Mouse (Mus musculus) MEL (cell line): Measurements from ENCODE around the gene Lamp1. TPM values are rescaled to one million over a fixed set of nuclear protein-coding genes. Genes with fewer than 3 reads are reported as not detected.
A peak's percentile ranks its signal among the peaks of the same experiment; 100 is the strongest.

Source experiments
- DNase-seq: peaks from one replicate; pipeline ENCODE4 v3.0.0; 2011; ENCODE audit warnings: low read depth, low spot score
- H3K27ac ChIP-seq: 2 replicates; pipeline ENCODE4 v1.5.1; 2012; ENCODE audit warnings: low read depth, mild to moderate bottlenecking, control low read depth, low read length, moderate library complexity; ENCODE audit not compliant: control insufficient read depth
- H3K27me3 ChIP-seq, 2 experiments: fragments of 150-350 bp in 1 of 2; sonication (generic) in 1 of 2; 2 replicates each; pipeline ENCODE4 v1.6.1; 2012; ENCODE audit warnings: low read length in 2 of 2, mild to moderate bottlenecking in 2 of 2, improper control_type of control experiment in 1 of 2, moderate library complexity in 1 of 2; ENCODE audit not compliant: insufficient read depth in 2 of 2, control insufficient read depth in 1 of 2
- H3K36me3 ChIP-seq, 2 experiments: 2 replicates each; pipeline ENCODE4 v1.6.1; 2012 to 2014; ENCODE audit warnings: low read length in 2 of 2, improper control_type of control experiment in 1 of 2, inconsistent platforms in 1 of 2, mild to moderate bottlenecking in 1 of 2; ENCODE audit not compliant: insufficient read depth in 2 of 2, control insufficient read depth in 1 of 2
- H3K4me1 ChIP-seq, 2 experiments: fragments of 150-350 bp in 1 of 2; sonication (generic) in 1 of 2; 2 replicates each; pipeline ENCODE4 v1.6.1; 2012; ENCODE audit warnings: low read length in 2 of 2, improper control_type of control experiment in 1 of 2, mild to moderate bottlenecking in 1 of 2; ENCODE audit not compliant: insufficient read depth in 2 of 2, control insufficient read depth in 1 of 2
- H3K4me3 ChIP-seq, 2 experiments: fragments of 150-350 bp in 1 of 2; sonication (generic) in 1 of 2; 2 replicates each; pipeline ENCODE4 v1.5.1; 2012; ENCODE audit warnings: low read depth in 2 of 2, low read length in 2 of 2, mild to moderate bottlenecking in 2 of 2, moderate library complexity in 2 of 2, control low read depth in 1 of 2, improper control_type of control experiment in 1 of 2; ENCODE audit not compliant: control insufficient read depth in 1 of 2, insufficient read depth in 1 of 2
- H3K79me2 ChIP-seq: 2 replicates; pipeline ENCODE4 v1.6.1; 2012; ENCODE audit warnings: mild to moderate bottlenecking, low read length, moderate library complexity; ENCODE audit not compliant: control insufficient read depth, poor library complexity, insufficient read depth
- H3K9ac ChIP-seq: 2 replicates; pipeline ENCODE4 v1.6.1; 2012; ENCODE audit warnings: low read depth, mild to moderate bottlenecking, control low read depth, low read length, moderate library complexity; ENCODE audit not compliant: control insufficient read depth, poor library complexity, severe bottlenecking
- H3K9me3 ChIP-seq: fragments of 150-350 bp; sonication (generic); replicated peaks from 2 replicates; pipeline ENCODE4 v1.6.1; 2012; ENCODE audit warnings: mild to moderate bottlenecking, low read length, improper control_type of control experiment, moderate library complexity; ENCODE audit not compliant: insufficient read depth
- BHLHE40 ChIP-seq: IDR thresholded peaks from 2 replicates; pipeline ENCODE4 v1.6.1; 2012; ENCODE audit warnings: low read depth, mild to moderate bottlenecking, inconsistent platforms, low read length, improper control_type of control experiment, borderline replicate concordance
- CHD2 ChIP-seq: IDR thresholded peaks from 2 replicates; pipeline ENCODE4 v1.6.1; 2011; ENCODE audit warnings: low read length, improper control_type of control experiment
- CTCF ChIP-seq, 3 experiments: IDR thresholded peaks in 2 of 3; conservative IDR thresholded peaks in 1 of 3; 2 replicates each; pipeline ENCODE4 v1.5.1; 2011 to 2012; ENCODE audit warnings: low read length in 3 of 3, low read depth in 2 of 3, mild to moderate bottlenecking in 2 of 3, improper control_type of control experiment in 1 of 3, inconsistent platforms in 1 of 3, mixed read lengths in 1 of 3, moderate library complexity in 1 of 3; ENCODE audit not compliant: control insufficient read depth in 1 of 3, insufficient read depth in 1 of 3, poor library complexity in 1 of 3, severe bottlenecking in 1 of 3
- E2F4 ChIP-seq: IDR thresholded peaks from 2 replicates; pipeline ENCODE4 v1.6.1; 2011; ENCODE audit warnings: low read depth, low read length, improper control_type of control experiment, borderline replicate concordance
- ELF1 ChIP-seq: IDR thresholded peaks from 2 replicates; pipeline ENCODE4 v1.6.1; 2014; ENCODE audit warnings: low read depth, mild to moderate bottlenecking, inconsistent platforms, low read length, improper control_type of control experiment, moderate library complexity
- GABPA ChIP-seq: IDR thresholded peaks from 2 replicates; pipeline ENCODE4 v1.6.1; 2012; ENCODE audit warnings: low read depth, mild to moderate bottlenecking, inconsistent platforms, low read length, improper control_type of control experiment, moderate library complexity
- GATA1 ChIP-seq: IDR thresholded peaks from 2 replicates; pipeline ENCODE4 v1.6.1; 2011; ENCODE audit warnings: low read depth, low read length, improper control_type of control experiment
- HCFC1 ChIP-seq: IDR thresholded peaks from 2 replicates; pipeline ENCODE4 v1.6.1; 2012; ENCODE audit warnings: low read depth, mild to moderate bottlenecking, inconsistent platforms, low read length, improper control_type of control experiment, moderate library complexity
- JUND ChIP-seq: IDR thresholded peaks from 2 replicates; pipeline ENCODE4 v1.6.1; 2011; ENCODE audit warnings: low read depth, mild to moderate bottlenecking, improper control_type of control experiment, low read length
- KAT2A ChIP-seq: conservative IDR thresholded peaks from 2 replicates; pipeline ENCODE4 v1.6.1; 2012; ENCODE audit warnings: low read depth, low read length, improper control_type of control experiment, inconsistent platforms
- MAFK ChIP-seq: IDR thresholded peaks from 2 replicates; pipeline ENCODE4 v1.6.1; 2011; ENCODE audit warnings: low read depth, mild to moderate bottlenecking, low read length, improper control_type of control experiment, borderline replicate concordance
- MAX ChIP-seq: IDR thresholded peaks from 2 replicates; pipeline ENCODE4 v1.6.1; 2011; ENCODE audit warnings: low read length, improper control_type of control experiment
- MAZ ChIP-seq: IDR thresholded peaks from 2 replicates; pipeline ENCODE4 v1.6.1; 2012; ENCODE audit warnings: low read depth, mild to moderate bottlenecking, inconsistent platforms, low read length, improper control_type of control experiment
- MYB ChIP-seq: IDR thresholded peaks from 2 replicates; pipeline ENCODE4 v1.6.1; 2011; ENCODE audit warnings: mild to moderate bottlenecking, low read depth, low read length, improper control_type of control experiment
- MYC ChIP-seq: IDR thresholded peaks from 2 replicates; pipeline ENCODE4 v1.6.1; 2011; ENCODE audit warnings: low read depth, mild to moderate bottlenecking, low read length, improper control_type of control experiment, moderate library complexity
- POLR2AphosphoS2 ChIP-seq: IDR thresholded peaks from 2 replicates; pipeline ENCODE4 v1.6.1; 2011; ENCODE audit warnings: low read length, improper control_type of control experiment
- POLR2AphosphoS5 ChIP-seq: IDR thresholded peaks from 2 replicates; pipeline ENCODE4 v1.6.1; 2012; ENCODE audit warnings: low read depth, borderline replicate concordance, mild to moderate bottlenecking, inconsistent platforms, low read length, moderate library complexity, mixed read lengths
- RAD21 ChIP-seq: IDR thresholded peaks from 2 replicates; pipeline ENCODE4 v1.6.1; 2011; ENCODE audit warnings: mild to moderate bottlenecking, low read depth, low read length, improper control_type of control experiment
- RCOR1 ChIP-seq: IDR thresholded peaks from 2 replicates; pipeline ENCODE4 v1.6.1; 2012; ENCODE audit warnings: low read depth, mild to moderate bottlenecking, inconsistent platforms, low read length, improper control_type of control experiment
- SIN3A ChIP-seq: IDR thresholded peaks from 2 replicates; pipeline ENCODE4 v1.6.1; 2012; ENCODE audit warnings: low read length, improper control_type of control experiment, inconsistent platforms
- SMC3 ChIP-seq: IDR thresholded peaks from 2 replicates; pipeline ENCODE4 v1.6.1; 2011; ENCODE audit warnings: low read depth, low read length, improper control_type of control experiment
- TAL1 ChIP-seq: IDR thresholded peaks from 2 replicates; pipeline ENCODE4 v1.6.1; 2012; ENCODE audit warnings: mild to moderate bottlenecking, inconsistent platforms, low read length, moderate library complexity, mixed read lengths
- TBP ChIP-seq: IDR thresholded peaks from 2 replicates; pipeline ENCODE4 v1.8.0; 2011; ENCODE audit warnings: low read depth, low read length, improper control_type of control experiment
- UBTF ChIP-seq: IDR thresholded peaks from 2 replicates; pipeline ENCODE4 v1.6.1; 2012; ENCODE audit warnings: low read depth, mild to moderate bottlenecking, inconsistent platforms, low read length, improper control_type of control experiment, moderate library complexity, borderline replicate concordance; ENCODE audit not compliant: insufficient read depth
- USF1 ChIP-seq: IDR thresholded peaks from 2 replicates; pipeline ENCODE4 v1.6.1; 2014; ENCODE audit warnings: low read depth, mild to moderate bottlenecking, inconsistent platforms, low read length, improper control_type of control experiment, moderate library complexity
- USF2 ChIP-seq, 2 experiments: IDR thresholded peaks; 2 replicates each; pipeline ENCODE4 v1.6.1; 2011 to 2012; ENCODE audit warnings: improper control_type of control experiment in 2 of 2, low read length in 2 of 2, borderline replicate concordance in 1 of 2, inconsistent platforms in 1 of 2, low read depth in 1 of 2, mild to moderate bottlenecking in 1 of 2; ENCODE audit not compliant: insufficient read depth in 1 of 2
- ZMIZ1 ChIP-seq: IDR thresholded peaks from 2 replicates; pipeline ENCODE4 v1.6.1; 2012; ENCODE audit warnings: low read depth, mild to moderate bottlenecking, inconsistent platforms, low read length, improper control_type of control experiment, moderate library complexity
- polyA plus RNA-seq, 2 experiments: library from polyadenylated mRNA; stranded (reverse) in 1 of 2; unstranded in 1 of 2; fragments of >175 nt in 1 of 2; fragments of >200 nt in 1 of 2; gene quantifications; 2 replicates each; pipeline versions ENCODE4 v1.2.1 to v1.2.4; 2012; ENCODE audit warnings: low replicate concordance in 2 of 2, low read depth in 1 of 2; ENCODE audit not compliant: insufficient read length in 2 of 2, insufficient read depth in 1 of 2, missing spikeins in 1 of 2
- total RNA-seq: library from RNA; depleted of rRNA; stranded (reverse); fragments of 300-350 nt; gene quantifications from 2 replicates; pipeline ENCODE4 v1.2.3, GENCODE M21; 2012

Lamp1 gene
- total and polyA plus RNA-seq, 3 experiments, result 109 to 233 (median 191) TPM

- TF ChIP-seq BHLHE40 (peak; percentile 57; the same call in 1 of the 2 replicates), CHD2 (no peak; the same call in 1 of the 2 replicates), CTCF (IDR thresholded peaks at IDR 0.05 in 2 of 3, conservative IDR thresholded peaks at IDR 0.05 in 1 of 3; ENCODE audit: control insufficient read depth in 1 of 3, insufficient read depth in 1 of 3, low read depth in 2 of 3, low read length in 3 of 3, poor library complexity in 1 of 3, severe bottlenecking in 1 of 3) (no peak), MYB (no peak), HCFC1 (0 out of 2 replicates have a peak, but pooled peaks have one; percentile 15), UBTF (no peak), SIN3A (peak; percentile 92), GATA1 (peak; percentile 99), GABPA (no peak), RAD21 (no peak), MYC (peak; percentile 50; the same call in 1 of the 2 replicates), TBP (peak; percentile 58), ZMIZ1 (peak; percentile 53; the same call in 1 of the 2 replicates)
These were observed 43.8 kb downstream of the Lamp1 start (continued) for GRCm38 (mm10) chr8:13202806-13203205.

- Histone ChIP-seq H3K4me1 (peaks cover 22 to 52% of the 10 kb centered on the region in 2 experiments), H3K4me3 (0 out of 4 replicates have a peak overlapping the region, but pooled peaks of 1 of the 2 experiments have one; percentile 18), H3K9ac (peak overlapping the region; percentile 43; the same call in 1 of the 2 replicates), H3K9me3 (no peaks in the 10 kb centered on the region), H3K79me2 (peaks cover 1% of the 10 kb centered on the region; the same call in 1 of the 2 replicates), H3K27me3 (no peaks in the 10 kb centered on the region), H3K27ac (peak overlapping the region; percentile 92), H3K36me3 (peaks cover 0 to 39% of the 10 kb centered on the region in 2 experiments; a peak in 2 of 4 replicates)
- TF ChIP-seq ELF1 (no peak), GABPA (no peak), JUND (no peak), USF2 (IDR thresholded peaks at IDR 0.05; ENCODE audit: borderline replicate concordance in 1 of 2, insufficient read depth in 1 of 2, low read depth in 1 of 2, low read length in 2 of 2) (no peak), RAD21 (peak; percentile 21), MAX (no peak), POLR2AphosphoS2 (no peak), POLR2AphosphoS5 (no peak), MYC (no peak), MAFK (no peak), ZMIZ1 (no peak), SMC3 (peak; percentile 27; the same call in 1 of the 2 replicates), GATA1 (no peak), E2F4 (no peak), TBP (no peak), TAL1 (no peak), SIN3A (no peak), RCOR1 (no peak), KAT2A (no peak), USF1 (no peak), MAZ (no peak), CTCF (IDR thresholded peaks at IDR 0.05 in 2 of 3, conservative IDR thresholded peaks at IDR 0.05 in 1 of 3; ENCODE audit: control insufficient read depth in 1 of 3, insufficient read depth in 1 of 3, low read depth in 2 of 3, low read length in 3 of 3, poor library complexity in 1 of 3, severe bottlenecking in 1 of 3) (peak; percentile 43 to 47 (median 46); a peak in 5 of 6 replicates)
- DNase-seq, result peak; percentile 68
These were observed 44.5 kb downstream of the Lamp1 start for GRCm38 (mm10) chr8:13203472-13203871.
